Mouse (Mus musculus) R1 (cell line): Measurements from ENCODE around the gene 6430571L13Rik.

Source experiments
- DNase-seq: peaks from one replicate; pipeline ENCODE4 v3.0.0-alpha.2; 2018; ENCODE audit warnings: low read depth, low spot score

Gene 6430571L13Rik

GRCm38 (mm10) chr9:107340911-107341645 lies 676 bp downstream of the 6430571L13Rik start:
- no peak for DNase-seq

DNA sequence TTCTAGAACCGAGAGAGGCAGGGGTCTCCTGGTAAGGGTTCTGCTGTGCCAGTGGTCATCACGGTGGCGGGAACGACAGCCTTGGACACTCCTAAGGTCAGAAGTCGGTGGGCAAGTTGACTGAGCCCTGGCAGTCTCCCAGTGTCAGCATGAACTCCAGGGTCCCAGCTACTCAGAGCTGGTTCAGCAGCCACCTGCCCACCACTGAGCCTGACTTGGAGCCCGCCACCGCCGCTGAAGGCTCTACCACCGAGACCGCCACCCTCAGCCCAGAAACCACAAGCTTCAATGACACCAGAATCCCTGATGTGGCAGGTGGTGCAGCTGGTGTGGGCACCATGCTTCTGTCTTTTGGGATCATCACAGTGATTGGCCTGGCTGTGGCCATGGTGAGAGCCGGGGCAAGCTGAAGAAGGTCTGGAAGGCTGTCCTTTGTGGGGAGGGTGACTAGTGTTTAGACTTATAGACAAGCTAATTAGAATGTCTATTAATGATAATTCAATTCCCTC lies 1.9 kb downstream of the 6430571L13Rik start:
- DNase-seq: no peak

DNA sequence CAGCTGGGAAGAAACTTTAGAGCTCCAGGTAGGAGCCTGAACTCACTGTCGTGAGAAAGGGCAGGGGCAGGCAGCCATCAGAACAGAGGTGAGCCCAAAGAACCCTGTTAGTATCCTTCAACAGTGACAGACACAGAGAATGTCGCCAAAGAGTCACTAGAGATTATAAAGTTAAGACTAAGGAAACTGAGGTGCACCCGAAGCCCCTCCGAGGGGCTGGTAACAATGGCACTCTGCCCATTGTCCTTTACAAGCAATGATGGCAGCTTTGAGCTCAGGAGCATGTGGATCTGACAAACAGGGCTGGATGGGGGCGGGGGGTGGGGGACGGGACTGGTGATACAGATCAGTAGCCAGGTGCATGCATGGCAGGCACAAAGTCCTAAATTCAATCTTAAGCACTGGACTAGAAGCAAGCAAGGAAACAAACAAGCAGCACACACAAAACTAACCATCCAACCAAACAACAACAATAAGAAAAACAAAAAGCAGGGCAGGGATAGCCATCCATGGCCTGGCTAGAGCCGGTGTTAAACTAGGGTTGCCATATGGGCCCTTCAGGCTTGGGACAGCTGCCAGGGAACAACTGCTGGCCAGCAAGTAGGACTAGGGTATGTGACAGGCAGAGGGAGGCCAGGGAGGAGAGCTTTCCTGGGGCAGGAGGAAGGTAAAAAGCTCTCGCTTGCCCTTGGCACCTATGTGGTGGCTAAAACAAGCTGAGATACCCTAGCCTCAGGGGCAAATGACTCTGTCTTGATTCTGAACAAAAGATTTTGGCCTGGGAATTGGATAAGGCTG lies 2.9 kb downstream of the 6430571L13Rik start:
- no peak for DNase-seq

DNA sequence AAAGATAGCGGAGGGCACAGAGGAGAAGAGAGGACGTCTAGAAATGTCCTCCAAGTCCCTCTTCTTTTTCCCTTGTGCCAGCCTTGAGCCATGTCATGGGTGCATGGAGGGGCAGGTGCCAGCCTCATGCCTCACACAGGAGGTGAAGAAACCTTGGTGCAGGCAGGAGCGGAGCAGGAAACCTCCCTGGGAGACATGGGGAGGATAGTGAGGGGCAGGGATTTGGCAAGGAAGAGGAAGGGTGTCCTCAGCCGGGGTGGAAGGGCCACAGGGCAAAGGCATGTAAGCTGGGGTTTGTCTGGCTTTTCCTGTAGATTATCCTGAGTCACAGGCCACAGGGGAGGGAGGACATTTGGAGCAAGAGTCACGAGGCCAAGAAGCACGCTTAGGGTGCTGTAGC lies 3.6 kb downstream of the 6430571L13Rik start:
- no peak for DNase-seq

DNA sequence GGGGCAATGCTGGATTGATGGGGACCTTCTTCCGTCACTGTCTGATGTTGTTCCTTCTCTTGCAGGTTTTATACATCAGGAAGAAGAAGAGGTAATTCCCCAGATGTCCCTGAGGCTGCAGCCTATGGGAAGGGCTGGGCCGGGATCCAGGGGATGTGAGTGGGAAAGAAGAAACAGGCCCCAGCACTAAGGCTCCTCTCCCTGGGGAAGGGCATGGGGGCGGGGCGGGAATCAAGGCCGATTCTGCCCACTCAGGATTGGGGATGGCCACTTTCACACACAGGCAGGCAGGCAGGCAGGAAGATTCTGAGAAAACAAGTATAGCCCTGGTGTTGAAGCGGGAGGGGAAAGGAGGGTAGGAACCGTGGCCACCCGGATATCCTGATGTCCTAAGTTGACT lies 5.7 kb downstream of the 6430571L13Rik start:
- DNase-seq: no peak

DNA sequence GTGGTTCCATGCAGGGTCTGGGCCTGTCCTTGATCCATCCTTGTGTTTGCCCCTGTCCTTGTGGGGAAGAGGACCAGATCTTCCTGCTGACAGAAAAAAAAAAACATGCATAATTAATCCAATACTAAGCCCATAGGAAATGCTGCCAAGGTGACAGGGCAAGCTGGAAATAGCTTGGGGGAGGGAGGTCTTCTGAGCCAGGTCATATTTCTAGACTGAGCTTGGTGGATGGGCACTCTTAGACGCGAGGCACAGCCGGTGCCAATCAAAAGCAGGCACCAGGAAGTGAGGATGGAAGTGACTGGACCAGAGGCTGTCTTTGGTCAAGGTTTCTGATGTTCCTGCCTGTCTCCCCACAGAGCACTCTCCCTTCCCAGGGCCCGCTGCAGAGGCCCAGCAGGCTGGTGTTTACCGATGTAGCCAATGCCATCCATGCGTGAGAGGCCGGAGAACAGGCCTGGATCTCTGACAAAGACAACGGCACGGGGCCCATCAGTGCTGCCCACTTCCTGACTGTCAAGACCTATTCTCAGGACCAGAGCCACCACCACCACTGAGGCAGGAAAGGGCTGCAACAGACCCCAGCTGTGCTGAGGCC lies 7.3 kb downstream of the 6430571L13Rik start:
- DNase-seq: no peak

DNA sequence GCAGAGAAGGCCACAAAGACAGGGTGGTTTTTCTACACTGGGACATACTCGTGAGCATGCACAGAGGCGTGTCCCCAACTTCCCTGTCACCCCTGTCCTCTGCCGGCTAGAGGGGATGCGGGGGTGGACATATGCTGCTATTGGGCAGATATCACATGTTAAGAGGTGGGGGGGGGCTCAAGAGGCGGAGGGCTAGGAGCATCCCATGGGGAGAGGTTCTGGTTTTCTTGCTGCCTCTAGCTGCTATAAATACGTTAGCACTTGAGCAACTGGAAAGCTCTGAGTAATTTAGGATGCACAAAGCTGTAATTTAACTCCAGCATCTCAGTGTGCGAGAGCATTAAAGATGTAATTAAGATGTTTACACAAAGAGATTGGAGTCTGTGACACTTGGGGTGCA lies 8.9 kb downstream of the 6430571L13Rik start:
- DNase-seq: no peak

GRCm38 (mm10) chr9:107354826-107355225 lies 14.4 kb downstream of the 6430571L13Rik start:
- no peak for DNase-seq

GRCm38 (mm10) chr9:107355870-107356765 lies 15.7 kb downstream of the 6430571L13Rik start:
- DNase-seq: peak; percentile 69

DNA sequence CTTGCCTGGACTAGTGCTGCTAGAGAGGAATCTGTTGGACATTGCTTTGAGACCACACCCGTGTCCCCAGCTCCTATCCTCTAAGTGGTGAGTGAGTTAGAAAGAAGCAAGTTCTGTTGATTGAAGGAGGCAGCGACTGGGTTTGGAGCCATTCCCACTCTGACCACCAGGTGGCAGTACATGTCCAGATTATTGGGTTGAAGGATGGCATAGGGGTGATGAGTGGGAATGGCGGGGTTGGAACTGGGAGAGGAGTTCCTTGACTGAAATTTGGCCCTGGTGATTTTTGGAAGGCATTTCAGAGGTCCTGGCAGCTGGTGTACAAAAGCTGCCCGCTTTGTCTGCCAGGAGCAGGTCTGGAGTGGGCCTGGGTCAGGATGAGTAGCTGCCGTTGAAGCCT lies 17.2 kb downstream of the 6430571L13Rik start:
- DNase-seq: peak; percentile 78

DNA sequence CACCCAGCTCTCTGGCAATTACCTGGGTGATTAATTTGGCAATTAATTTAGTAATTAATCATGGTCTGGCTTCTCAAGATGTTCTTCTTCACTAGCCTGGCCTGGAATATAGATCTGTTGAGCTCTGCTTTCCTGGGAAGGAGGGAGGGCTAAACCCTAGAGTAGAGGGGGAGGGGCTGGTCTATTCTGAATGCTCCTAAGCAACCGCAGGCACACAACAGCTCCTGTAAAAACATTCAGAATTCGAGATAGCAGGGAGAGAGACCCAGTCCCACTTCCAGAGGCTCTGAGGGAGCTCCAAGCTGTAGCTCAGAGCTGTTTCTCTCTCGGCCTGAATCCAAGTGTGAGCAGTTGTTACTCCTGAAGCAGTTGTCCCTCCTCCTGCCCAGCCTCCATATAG lies 20.6 kb downstream of the 6430571L13Rik start:
- no peak for DNase-seq

- peak; percentile 59 for DNase-seq
Observed at GRCm38 (mm10) chr9:107366644-107367043, 26.2 kb downstream of the 6430571L13Rik start.

GRCm38 (mm10) chr9:107368302-107368701 lies 27.9 kb downstream of the 6430571L13Rik start:
- DNase-seq: no peak

DNA sequence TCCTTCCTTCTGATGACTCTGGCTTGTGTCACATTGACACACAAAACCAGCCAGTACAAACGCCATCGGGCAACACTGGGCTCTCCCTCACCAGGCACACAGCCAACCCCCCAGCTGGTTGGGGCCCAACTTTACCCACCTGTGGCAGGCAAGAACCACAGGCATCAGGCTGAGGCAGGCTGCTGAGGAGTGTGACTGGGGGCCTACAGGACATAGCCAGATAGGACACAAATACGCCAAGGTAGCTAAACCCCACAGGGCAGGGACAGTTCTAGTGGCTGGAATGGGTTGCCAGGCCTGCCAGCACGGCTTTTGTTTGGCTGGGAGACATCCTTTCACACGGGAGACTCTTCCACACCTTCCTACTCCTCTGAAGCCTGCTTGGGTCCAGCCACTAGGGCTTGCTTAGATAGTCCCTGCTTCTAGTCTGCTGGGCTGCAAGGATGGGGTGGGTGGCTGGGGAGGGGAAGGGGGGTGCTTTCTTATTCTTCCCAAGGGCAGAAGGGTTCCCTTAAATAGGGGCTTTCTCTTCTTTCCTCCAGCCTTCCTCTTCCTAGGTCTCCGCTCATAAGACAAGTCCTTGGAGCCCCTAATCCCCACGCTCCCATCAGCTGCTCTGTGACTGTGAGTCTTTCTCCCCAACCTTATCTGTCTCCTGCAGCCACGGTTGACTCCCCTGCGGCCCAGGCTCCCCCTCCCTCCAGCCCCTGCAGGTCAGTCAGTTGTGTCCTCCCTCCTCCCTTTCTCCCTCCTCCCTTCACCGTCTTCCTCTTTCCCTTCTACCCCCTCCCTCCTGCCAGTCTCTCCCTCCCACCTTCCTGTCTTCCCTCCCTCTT lies 29.1 kb downstream of the 6430571L13Rik start:
- no peak for DNase-seq

DNA sequence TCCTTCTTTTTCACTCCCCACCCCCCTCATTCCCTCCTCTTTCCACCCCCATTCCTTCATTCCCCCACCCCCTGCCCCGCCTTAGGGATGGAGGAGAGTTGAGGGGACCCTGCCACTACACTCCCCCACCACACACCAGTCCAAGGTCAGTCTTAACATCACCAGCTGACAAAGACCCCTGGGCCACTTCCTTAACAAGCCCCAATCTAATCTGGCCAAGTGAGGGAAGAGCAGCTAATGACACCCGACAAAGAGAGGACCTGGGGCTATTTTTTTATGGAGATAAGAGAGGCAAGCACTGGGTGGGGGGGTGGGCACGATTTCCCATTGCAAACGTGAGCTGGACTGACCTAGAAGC lies 29.7 kb downstream of the 6430571L13Rik start:
- DNase-seq: no peak

DNA sequence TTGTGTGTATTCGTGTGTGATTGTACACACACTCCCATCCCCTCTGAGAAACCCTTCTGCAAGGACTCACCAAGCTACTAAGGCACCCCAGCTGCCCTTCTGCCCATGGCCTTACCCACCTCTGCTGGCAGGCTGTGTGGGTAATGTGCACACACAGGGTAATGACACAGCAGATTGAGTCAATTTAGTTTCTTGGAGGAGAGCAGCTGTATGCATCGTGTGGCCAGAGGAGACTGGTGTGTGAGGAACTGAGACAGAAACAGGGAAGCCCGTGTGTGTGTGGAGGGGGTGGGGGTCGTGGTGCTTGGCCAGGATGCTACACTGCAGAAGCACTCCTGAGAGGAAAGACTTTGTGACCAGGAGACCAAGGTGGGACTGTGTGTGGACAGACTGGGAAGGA lies 32.0 kb downstream of the 6430571L13Rik start:
- DNase-seq: no peak

- DNase-seq: peak; percentile 95
Observed at GRCm38 (mm10) chr9:107374623-107375022, 34.2 kb downstream of the 6430571L13Rik start.

DNA sequence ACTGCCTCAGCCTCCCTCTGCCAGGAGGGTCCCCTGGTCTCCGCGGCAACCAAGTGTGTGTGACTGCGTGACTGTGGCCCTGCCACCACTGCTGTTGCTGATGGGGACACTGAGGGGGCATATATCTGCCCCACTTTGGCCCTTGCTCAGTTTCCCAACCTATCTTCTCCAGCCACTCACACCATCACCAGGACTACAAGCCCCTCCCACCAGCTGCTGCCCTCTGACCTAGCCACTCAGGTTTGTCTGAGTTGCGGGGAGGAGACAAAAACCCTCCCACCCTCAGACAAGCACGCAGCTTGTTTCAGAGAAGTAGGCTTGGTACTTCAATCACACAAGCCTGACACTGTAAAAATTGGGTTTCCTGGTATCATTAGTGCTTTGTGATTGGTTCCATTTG lies 35.0 kb downstream of the 6430571L13Rik start:
- peak; percentile 90 for DNase-seq

GRCm38 (mm10) chr9:107377961-107378512 lies 37.6 kb downstream of the 6430571L13Rik start:
- peak; percentile 26 for DNase-seq

- peak; percentile 51 for DNase-seq
Observed at GRCm38 (mm10) chr9:107381723-107382122, 41.3 kb downstream of the 6430571L13Rik start.
